Mouse (Mus musculus): ENCODE data around the gene Snta1. TPM values are rescaled to one million over a fixed set of nuclear protein-coding genes. Genes with fewer than 3 reads are reported as not detected.

Snta1 gene
- polyA plus RNA-seq (2016; fragmentation: Nextera tagmentation; extraction: Ambion mirVana) = 9.2 and 9.9 TPM in 2 replicates

- ATAC-seq (ENCODE audit: insufficient number of reproducible peaks, insufficient read depth, low FRiP score, low TSS enrichment) = peak; percentile 79; the same call in 1 of the 2 replicates
- peak within 1 kb of the TSS; percentile 60 for H3K9ac ChIP-seq
- no peaks in the 10 kb centered on the region for H3K9me3 ChIP-seq
- no peak within 1 kb of the TSS for H3K27ac ChIP-seq
- H3K27me3 ChIP-seq = peaks cover 10% of the 10 kb centered on the region
- H3K4me3 ChIP-seq = peak within 1 kb of the TSS; percentile 80
- H3K4me1 ChIP-seq = peaks cover 9% of the 10 kb centered on the region
- 3% methylated on average over 83 of the region's 84 CpGs for WGBS
- peak within 1 kb of the TSS; percentile 85 for H3K4me2 ChIP-seq (replicated peaks)
- no peaks in the 10 kb centered on the region for H3K36me3 ChIP-seq
These were observed at the start of gene Snta1 for GRCm38 (mm10) chr2:154407643-154408445. Gene Snta1, minus strand, starts transcription at chr2:154408099.

GRCm38 (mm10) chr2:154456621-154457020, 48.7 kb upstream of the Snta1 start:
- H3K4me3 ChIP-seq = no peak overlapping the region
- H3K4me1 ChIP-seq = peaks cover 32% of the 10 kb centered on the region
- H3K27me3 ChIP-seq = no peaks in the 10 kb centered on the region
- 0 out of 2 replicates have a peak, but pooled peaks cover 3% of the 10 kb centered on the region for H3K36me3 ChIP-seq
- no peak overlapping the region for H3K9ac ChIP-seq
- ATAC-seq (ENCODE audit: insufficient number of reproducible peaks, insufficient read depth, low FRiP score, low TSS enrichment) = no peak
- H3K27ac ChIP-seq = 0 out of 2 replicates have a peak overlapping the region, but pooled peaks have one; percentile 78
- H3K9me3 ChIP-seq = no peaks in the 10 kb centered on the region
- H3K4me2 ChIP-seq (replicated peaks) = no peak overlapping the region

GRCm38 (mm10) chr2:154455776-154456175, 47.9 kb upstream of the Snta1 start:
- no peak overlapping the region for H3K9ac ChIP-seq
- H3K36me3 ChIP-seq = 0 out of 2 replicates have a peak, but pooled peaks cover 3% of the 10 kb centered on the region
- no peaks in the 10 kb centered on the region for H3K27me3 ChIP-seq
- H3K4me3 ChIP-seq = no peak overlapping the region
- peaks cover 32% of the 10 kb centered on the region for H3K4me1 ChIP-seq
- H3K27ac ChIP-seq = peak overlapping the region; percentile 78
- WGBS = 24% methylated on average over 5 of the region's 5 CpGs
- no peaks in the 10 kb centered on the region for H3K9me3 ChIP-seq
- ATAC-seq (ENCODE audit: insufficient number of reproducible peaks, insufficient read depth, low FRiP score, low TSS enrichment) = peak; percentile 18; the same call in 1 of the 2 replicates
- peak overlapping the region; percentile 18; the same call in 1 of the 2 replicates for H3K4me2 ChIP-seq (replicated peaks)

- Histone ChIP-seq H3K9me3 (no peaks in the 10 kb centered on the region), H3K36me3 (0 out of 2 replicates have a peak, but pooled peaks cover 3% of the 10 kb centered on the region), H3K4me2 (replicated peaks) (no peak overlapping the region), H3K27ac (peak overlapping the region; percentile 78; the same call in 1 of the 2 replicates), H3K9ac (no peak overlapping the region), H3K4me1 (peaks cover 27% of the 10 kb centered on the region), H3K27me3 (no peaks in the 10 kb centered on the region), H3K4me3 (no peak overlapping the region)
- WGBS = 24% methylated on average over 3 of the region's 3 CpGs
- ATAC-seq (ENCODE audit: insufficient number of reproducible peaks, insufficient read depth, low FRiP score, low TSS enrichment) = peak; percentile 62
These were observed 46.7 kb upstream of the Snta1 start for GRCm38 (mm10) chr2:154454605-154455004.

GRCm38 (mm10) chr2:154454099-154454498, 46.2 kb upstream of the Snta1 start:
- no peak for ATAC-seq (ENCODE audit: insufficient number of reproducible peaks, insufficient read depth, low FRiP score, low TSS enrichment)
- Histone ChIP-seq H3K4me2 (replicated peaks) (no peak overlapping the region), H3K9me3 (no peaks in the 10 kb centered on the region), H3K36me3 (0 out of 2 replicates have a peak, but pooled peaks cover 3% of the 10 kb centered on the region), H3K9ac (no peak overlapping the region), H3K27me3 (no peaks in the 10 kb centered on the region), H3K4me1 (peaks cover 27% of the 10 kb centered on the region), H3K4me3 (no peak overlapping the region), H3K27ac (peak overlapping the region; percentile 78)
- 57% methylated on average over 1 of the region's 1 CpGs for WGBS

- Histone ChIP-seq H3K4me2 (replicated peaks) (no peak overlapping the region), H3K9ac (no peak overlapping the region), H3K36me3 (peaks cover 5% of the 10 kb centered on the region), H3K4me1 (peaks cover 27% of the 10 kb centered on the region), H3K27ac (no peak overlapping the region), H3K27me3 (no peaks in the 10 kb centered on the region), H3K9me3 (no peaks in the 10 kb centered on the region), H3K4me3 (no peak overlapping the region)
- ATAC-seq (ENCODE audit: insufficient number of reproducible peaks, insufficient read depth, low FRiP score, low TSS enrichment) = no peak
- 94% methylated on average over 2 of the region's 2 CpGs for WGBS
These were observed 45.1 kb upstream of the Snta1 start for GRCm38 (mm10) chr2:154452951-154453350.

GRCm38 (mm10) chr2:154448633-154449032, 40.7 kb upstream of the Snta1 start:
- Histone ChIP-seq H3K9ac (no peak overlapping the region), H3K27ac (no peak overlapping the region), H3K36me3 (peaks cover 11% of the 10 kb centered on the region), H3K4me3 (no peak overlapping the region), H3K27me3 (no peaks in the 10 kb centered on the region), H3K4me1 (no peaks in the 10 kb centered on the region), H3K9me3 (no peaks in the 10 kb centered on the region), H3K4me2 (replicated peaks) (no peak overlapping the region)
- no peak for ATAC-seq (ENCODE audit: insufficient number of reproducible peaks, insufficient read depth, low FRiP score, low TSS enrichment)

GRCm38 (mm10) chr2:154447821-154448220, 39.9 kb upstream of the Snta1 start:
- ATAC-seq (ENCODE audit: insufficient number of reproducible peaks, insufficient read depth, low FRiP score, low TSS enrichment) = no peak
- 98% methylated on average over 8 of the region's 8 CpGs for WGBS
- no peaks in the 10 kb centered on the region for H3K27me3 ChIP-seq

GRCm38 (mm10) chr2:154440453-154440852, 32.6 kb upstream of the Snta1 start:
- H3K9ac ChIP-seq = no peak overlapping the region
- H3K4me1 ChIP-seq = peaks cover 4% of the 10 kb centered on the region; the same call in 1 of the 2 replicates
- no peaks in the 10 kb centered on the region for H3K27me3 ChIP-seq
- no peak overlapping the region for H3K27ac ChIP-seq
- H3K4me3 ChIP-seq = no peak overlapping the region
- no peak for ATAC-seq (ENCODE audit: insufficient number of reproducible peaks, insufficient read depth, low FRiP score, low TSS enrichment)
- no peaks in the 10 kb centered on the region for H3K9me3 ChIP-seq
- H3K36me3 ChIP-seq = 0 out of 2 replicates have a peak, but pooled peaks cover 5% of the 10 kb centered on the region
- H3K4me2 ChIP-seq (replicated peaks) = no peak overlapping the region

More at GRCm38 (mm10) chr2:154447821-154448220, 39.9 kb upstream of the Snta1 start:
- Histone ChIP-seq H3K27ac (no peak overlapping the region), H3K4me3 (no peak overlapping the region), H3K4me1 (no peaks in the 10 kb centered on the region), H3K4me2 (replicated peaks) (no peak overlapping the region), H3K36me3 (peaks cover 13% of the 10 kb centered on the region), H3K9me3 (no peaks in the 10 kb centered on the region), H3K9ac (no peak overlapping the region)

GRCm38 (mm10) chr2:154437191-154437527, 29.3 kb upstream of the Snta1 start:
- peak overlapping the region; percentile 98 for H3K9ac ChIP-seq
- no peak for ATAC-seq (ENCODE audit: insufficient number of reproducible peaks, insufficient read depth, low FRiP score, low TSS enrichment)
- H3K4me3 ChIP-seq = peak overlapping the region; percentile 95
- H3K27me3 ChIP-seq = no peaks in the 10 kb centered on the region
- peak overlapping the region; percentile 49 for H3K4me2 ChIP-seq (replicated peaks)
- no peaks in the 10 kb centered on the region for H3K9me3 ChIP-seq
- H3K36me3 ChIP-seq = no peaks in the 10 kb centered on the region
- H3K27ac ChIP-seq = peak overlapping the region; percentile 97; the same call in 1 of the 2 replicates
- WGBS = 12% methylated on average over 7 of the region's 7 CpGs
- peaks cover 4% of the 10 kb centered on the region; the same call in 1 of the 2 replicates for H3K4me1 ChIP-seq

- Histone ChIP-seq H3K9ac (peak within 1 kb of the TSS; percentile 98), H3K4me2 (replicated peaks) (peak within 1 kb of the TSS; percentile 49), H3K4me3 (peak within 1 kb of the TSS; percentile 95), H3K36me3 (no peaks in the 10 kb centered on the region), H3K27me3 (no peaks in the 10 kb centered on the region), H3K9me3 (no peaks in the 10 kb centered on the region), H3K27ac (peak within 1 kb of the TSS; percentile 97), H3K4me1 (peaks cover 4% of the 10 kb centered on the region; the same call in 1 of the 2 replicates)
- peak; percentile 87 for ATAC-seq (ENCODE audit: insufficient number of reproducible peaks, insufficient read depth, low FRiP score, low TSS enrichment)
- under 1% methylated on average over 65 of the region's 70 CpGs for WGBS
These were observed 28.7 kb upstream of the Snta1 start, which contains the start of gene Cbfa2t2 for GRCm38 (mm10) chr2:154436458-154437190. Gene Cbfa2t2, plus strand, starts transcription at chr2:154436481.
